Mouse (Mus musculus): ENCODE measurements at regions not wholly inside any gene's neighbourhood (a gene's known extent, or its start where the extent isn't known, plus 50 kb on each side); places are given as distances from the start of the nearest gene placed in this dataset.

DNA sequence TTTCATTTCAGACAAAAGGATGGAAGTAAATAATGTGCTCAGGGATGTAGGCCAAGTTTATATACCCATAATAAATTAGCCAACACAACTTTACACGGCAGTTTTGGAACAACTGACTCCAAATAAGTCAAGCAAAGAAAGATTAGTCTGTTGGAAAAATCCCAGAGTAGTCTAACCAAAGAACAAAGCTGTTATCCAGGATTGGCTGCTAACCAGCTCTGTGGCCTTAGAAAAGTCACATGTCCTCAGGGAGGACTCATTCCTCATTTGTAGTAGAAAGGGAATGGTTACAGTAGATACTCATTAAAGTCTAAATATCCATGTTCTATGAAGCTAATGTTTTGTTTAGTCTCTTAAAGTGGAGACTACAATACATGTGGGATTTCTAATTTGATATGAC, 130.6 kb upstream of the Mid1 start:
- no peak for DNase-seq (ENCODE audit: low spot score in 2 of 2)
- intact Hi-C loops (cut with DNase I): no loop called here

DNA sequence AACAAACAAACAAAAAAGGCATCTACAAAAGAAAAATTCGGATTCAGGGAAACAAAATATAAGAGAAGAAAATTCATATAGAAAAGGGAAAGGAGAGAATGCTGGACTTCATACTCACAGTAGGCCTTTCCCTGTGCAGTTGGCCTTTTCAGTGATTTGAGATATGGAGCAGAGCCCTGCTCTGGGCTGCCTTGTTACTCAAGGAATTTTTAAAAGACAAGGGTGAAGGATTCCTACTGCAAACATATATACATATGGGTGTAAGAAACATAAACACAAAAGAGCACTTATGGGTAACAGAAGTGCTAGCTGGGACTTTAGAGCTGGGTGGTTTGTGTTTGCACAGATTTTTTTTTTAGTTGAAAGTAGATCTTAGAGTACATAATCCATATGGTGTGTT, 132.1 kb upstream of the Mid1 start:
- peak in 1 of 2 experiments; percentile 40 for DNase-seq (ENCODE audit: low spot score in 2 of 2)
- intact Hi-C loops (cut with DNase I): no loop called here

DNA sequence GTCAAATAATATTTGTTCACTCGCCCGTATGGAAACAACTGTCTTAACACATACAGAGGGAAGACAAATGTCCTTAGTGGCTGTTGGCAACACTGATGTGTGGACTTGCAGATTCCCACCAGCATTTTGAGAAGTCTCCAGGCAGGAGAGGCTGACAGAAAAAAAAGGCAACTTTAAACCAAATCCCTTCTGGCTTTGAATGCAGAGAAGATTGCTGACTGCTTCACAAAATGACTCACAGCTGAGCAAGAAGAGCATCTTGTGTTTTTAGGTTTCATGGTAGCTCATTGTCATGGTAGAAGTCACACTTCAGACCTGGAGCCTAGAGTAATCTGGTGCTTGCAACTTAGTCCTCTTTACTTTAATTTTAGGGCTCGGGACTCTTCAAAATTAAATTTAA, 141.0 kb upstream of the Mid1 start:
- DNase-seq (ENCODE audit: low spot score in 2 of 2): peak in 1 of 2 experiments; percentile 61
- intact Hi-C loops (cut with DNase I): no loop called here

DNA sequence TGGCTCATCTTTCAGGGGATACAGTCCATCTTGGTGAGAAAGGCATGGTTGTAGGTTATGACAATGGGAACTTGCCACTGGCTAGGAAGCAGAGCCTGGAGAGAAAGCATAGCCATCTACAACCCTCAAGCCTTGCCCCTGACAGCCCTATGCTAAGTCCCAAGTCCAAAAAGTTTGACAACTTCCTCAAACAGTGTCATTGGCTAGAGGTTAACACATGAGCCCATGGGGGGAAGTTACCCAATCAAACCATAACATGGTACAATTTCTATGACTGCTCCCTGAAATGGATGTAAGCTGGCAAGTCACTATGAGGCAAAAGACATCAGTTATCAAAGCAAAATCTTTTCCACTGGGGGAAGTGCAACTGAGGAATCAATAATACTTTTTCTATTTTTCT, 176.8 kb upstream of the Mid1 start:
- no peak for DNase-seq (ENCODE audit: low spot score in 2 of 2)
- intact Hi-C loops (cut with DNase I): no loop called here

DNA sequence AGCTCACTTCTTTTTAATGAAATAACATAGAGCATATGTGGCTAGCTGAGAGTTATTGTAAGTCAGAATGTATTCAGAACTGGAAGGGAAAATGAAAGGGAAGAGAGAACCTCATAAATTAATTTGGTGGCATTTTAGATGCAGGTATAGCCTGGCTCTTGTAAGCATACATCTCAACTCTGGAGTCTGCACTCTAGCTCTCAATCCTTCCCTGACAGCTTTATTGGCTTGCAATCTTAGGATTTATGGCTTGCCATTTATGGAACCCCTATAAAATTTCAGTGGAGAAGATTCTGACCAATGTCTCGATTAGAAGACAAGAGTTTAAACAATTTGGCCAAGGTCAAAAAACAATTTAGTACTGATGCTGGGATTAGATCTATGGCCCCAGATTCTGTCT, 173.4 kb upstream of the Hccs start:
- no peak for DNase-seq (ENCODE audit: low spot score in 2 of 2)
- intact Hi-C loops (cut with DNase I): no loop called here

DNA sequence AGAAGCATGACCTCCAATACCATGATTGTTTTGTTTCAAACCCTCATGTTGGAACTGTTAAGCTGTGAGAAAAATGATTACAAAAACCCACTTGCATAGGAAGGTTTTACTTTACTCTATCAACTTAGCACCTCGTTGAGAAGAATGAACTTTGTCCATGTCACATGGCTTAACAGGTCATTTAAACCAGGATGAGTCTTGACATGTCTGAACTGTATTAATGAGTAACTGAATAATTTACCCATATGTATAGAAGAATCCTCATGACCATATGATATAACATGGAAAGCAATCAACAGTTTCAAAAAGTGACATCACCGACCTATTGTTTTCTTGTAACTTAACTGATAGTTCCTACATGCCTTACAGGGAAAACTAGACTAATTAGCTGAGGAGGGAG, 153.3 kb upstream of the Hccs start:
- DNase-seq (ENCODE audit: low spot score in 2 of 2): no peak
- intact Hi-C loops (cut with DNase I): no loop called here

DNA sequence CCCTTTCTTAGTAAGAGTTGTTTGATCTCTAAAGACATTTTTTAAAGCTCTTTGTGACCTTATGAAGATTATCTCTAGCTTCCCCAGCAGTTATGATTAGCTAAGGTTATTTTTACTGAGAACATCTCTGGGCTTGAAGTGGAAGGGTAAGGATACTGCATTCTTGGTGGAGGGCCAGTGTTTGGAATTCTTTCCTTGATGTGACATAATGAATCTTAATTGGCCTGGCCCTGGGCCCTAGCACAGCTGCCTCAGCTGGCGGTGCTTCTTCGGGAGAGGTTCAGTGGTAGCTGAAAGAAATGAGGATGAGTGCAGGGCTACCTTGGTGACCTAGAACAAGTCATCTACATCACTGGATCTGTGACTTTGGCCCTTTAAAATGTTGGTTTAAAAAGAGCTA, 150.5 kb upstream of the Hccs start:
- intact Hi-C loops (cut with DNase I): no loop called here

DNA sequence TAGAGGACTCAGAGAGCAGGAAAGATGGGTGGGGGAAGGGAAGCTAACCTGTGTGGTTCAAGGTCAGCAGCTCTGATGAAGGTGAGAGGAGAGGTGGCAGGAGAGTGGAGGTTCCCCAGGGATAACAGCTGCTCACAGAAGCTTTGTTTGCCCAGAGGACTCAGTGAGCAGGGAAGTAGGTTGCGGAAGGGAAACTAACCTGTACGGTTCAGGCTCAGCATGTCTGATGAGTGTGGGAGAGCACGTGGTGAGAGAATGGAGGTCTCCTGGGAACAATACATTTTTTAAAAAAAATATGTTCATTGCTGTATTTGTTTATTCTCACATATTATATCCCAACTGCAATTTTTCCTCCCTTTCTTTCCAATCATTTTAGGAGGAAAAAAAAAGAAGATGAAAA, 130.0 kb upstream of the Hccs start:
- no peak for DNase-seq (ENCODE audit: low spot score in 2 of 2)
- intact Hi-C loops (cut with DNase I): no loop called here

More for the DNA sequence above, 150.5 kb upstream of the Hccs start:
- DNase-seq (ENCODE audit: low spot score in 2 of 2): no peak

DNA sequence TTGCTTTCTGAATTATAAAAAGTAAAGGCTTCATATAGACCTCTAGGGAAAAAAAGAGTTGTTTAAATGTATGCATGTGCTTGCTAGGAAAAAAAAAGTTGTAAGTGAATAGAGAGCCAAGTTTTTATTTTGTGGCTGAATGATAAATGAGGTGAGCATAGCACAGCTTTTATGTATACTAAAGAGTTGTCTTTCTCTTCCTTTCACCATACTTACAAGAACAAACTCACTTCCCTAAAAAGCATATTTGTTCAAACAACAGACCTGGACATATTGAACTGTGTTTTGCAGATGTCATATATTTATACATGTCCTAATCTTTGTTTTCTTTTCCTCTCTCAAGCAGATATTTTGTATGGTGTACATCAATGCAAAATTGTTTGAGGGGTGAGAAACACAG, 119.4 kb upstream of the Hccs start:
- intact Hi-C loops (cut with DNase I): no loop called here
- no peak for DNase-seq (ENCODE audit: low spot score in 2 of 2)

DNA sequence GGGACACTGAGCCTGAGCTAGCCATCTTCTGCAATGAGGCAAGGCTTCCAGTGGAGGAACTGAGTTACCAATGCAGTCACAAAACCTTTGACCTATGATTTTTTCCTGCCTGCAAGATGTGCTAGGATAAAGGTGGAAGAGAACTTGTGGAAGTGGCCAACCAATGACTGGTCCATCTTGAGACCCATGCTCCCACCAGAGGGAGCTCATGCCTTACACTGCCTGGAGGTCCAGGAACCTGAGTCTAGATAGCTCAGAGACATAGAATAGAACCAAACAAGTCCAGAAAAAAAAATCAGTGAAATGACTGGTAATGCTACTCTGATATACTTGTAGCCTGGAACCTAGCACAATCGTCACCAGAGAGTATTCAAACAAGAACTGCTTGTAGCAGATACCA, 118.5 kb upstream of the Hccs start:
- intact Hi-C loops (cut with DNase I): no loop called here
- no peak for DNase-seq (ENCODE audit: low spot score in 2 of 2)

DNA sequence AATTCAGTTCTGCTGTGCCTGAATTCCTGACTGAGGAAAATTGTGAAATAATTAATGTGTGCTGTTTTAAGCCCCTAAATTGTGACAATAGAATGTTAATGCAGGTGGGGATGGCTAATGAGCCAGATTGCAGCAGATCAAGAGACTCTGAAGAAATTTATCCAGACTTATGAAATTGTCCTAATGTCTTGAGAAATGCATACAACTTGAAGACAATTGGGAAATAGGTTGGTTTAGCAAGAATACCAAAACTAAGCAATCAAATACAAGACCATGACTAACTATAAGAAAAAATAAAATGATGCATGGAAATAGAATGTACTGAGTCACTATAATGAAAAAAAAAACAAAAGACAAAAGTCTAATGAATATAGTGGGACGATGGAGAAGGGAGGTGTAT, 113.7 kb upstream of the Hccs start:
- no peak for DNase-seq (ENCODE audit: low spot score in 2 of 2)
- intact Hi-C loops (cut with DNase I): no loop called here

DNA sequence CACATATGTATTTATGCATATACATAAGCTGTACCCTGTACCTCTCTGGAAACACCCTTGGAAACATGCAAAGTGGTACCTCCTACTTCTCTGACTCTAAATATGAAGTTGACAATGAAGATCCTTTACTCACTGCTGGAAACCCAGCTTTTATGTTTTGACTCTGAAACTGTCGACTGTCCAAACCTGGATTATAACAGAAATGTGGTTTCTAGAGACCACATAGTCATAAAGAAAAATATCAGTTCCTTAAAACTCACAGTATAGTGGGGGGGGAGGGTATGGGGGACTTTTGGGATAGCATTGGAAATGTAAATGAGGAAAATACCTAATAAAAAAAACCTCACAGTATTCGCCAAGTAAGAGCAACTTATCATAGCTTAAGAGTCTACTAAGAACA, 76.7 kb upstream of the Hccs start:
- intact Hi-C loops (cut with DNase I): no loop called here
- DNase-seq (ENCODE audit: low spot score in 2 of 2): no peak

DNA sequence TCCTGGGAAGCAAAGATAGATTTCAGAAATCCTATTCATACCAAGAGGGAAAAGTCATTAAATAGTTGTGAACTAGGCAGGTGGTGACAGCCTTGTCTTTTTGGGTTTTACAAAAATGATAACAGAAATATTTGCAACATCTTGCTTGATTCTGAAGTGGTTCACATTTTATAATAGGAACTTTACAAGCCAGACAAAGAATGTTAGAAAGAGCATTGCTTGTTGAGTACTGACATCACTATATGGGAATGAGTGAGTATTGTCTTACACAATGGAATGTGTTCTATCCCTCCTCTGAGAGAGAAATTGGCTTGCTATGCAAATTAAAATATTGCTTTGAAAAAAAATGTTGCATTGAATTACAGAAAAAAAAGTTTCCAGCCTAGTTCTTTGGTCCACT, 66.5 kb upstream of the Hccs start:
- intact Hi-C loops (cut with DNase I): no loop called here
- no peak for DNase-seq (ENCODE audit: low spot score in 2 of 2)
